Mouse (Mus musculus) liver, embryonic 14.5 days (tissue): ENCODE data around the gene Fcer1g.

ENCODE experiments used
- CTCF ChIP-seq: IDR thresholded peaks from 2 replicates; pipeline ENCODE4 v1.5.1; 2016; ENCODE audit warnings: antibody characterized with exemption, low read depth, control low read depth
- EP300 ChIP-seq: IDR thresholded peaks from 2 replicates; pipeline ENCODE4 v1.6.1; 2016; ENCODE audit warnings: antibody characterized with exemption, low read depth

- TF ChIP-seq EP300 (no peak), CTCF (no peak)
These were observed 32.0 kb upstream of the Fcer1g start for GRCm38 (mm10) chr1:171265971-171266744.
